Mouse (Mus musculus) spleen, adult 2 months (tissue): ENCODE data around the gene Jade3.

ENCODE experiments used
- CTCF ChIP-seq: fragments of 200-500 bp; IDR thresholded peaks from 2 replicates; pipeline ENCODE4 v1.5.1; 2011; ENCODE audit warnings: mild to moderate bottlenecking, inconsistent platforms; ENCODE audit not compliant: insufficient read depth, insufficient read length, insufficient replicate concordance; ENCODE audit errors: extremely low read depth
- POLR2A ChIP-seq: fragments of 200-500 bp; IDR thresholded peaks from 2 replicates; pipeline ENCODE4 v1.6.1; 2011; ENCODE audit warnings: low read depth, low read length, inconsistent platforms

DNA sequence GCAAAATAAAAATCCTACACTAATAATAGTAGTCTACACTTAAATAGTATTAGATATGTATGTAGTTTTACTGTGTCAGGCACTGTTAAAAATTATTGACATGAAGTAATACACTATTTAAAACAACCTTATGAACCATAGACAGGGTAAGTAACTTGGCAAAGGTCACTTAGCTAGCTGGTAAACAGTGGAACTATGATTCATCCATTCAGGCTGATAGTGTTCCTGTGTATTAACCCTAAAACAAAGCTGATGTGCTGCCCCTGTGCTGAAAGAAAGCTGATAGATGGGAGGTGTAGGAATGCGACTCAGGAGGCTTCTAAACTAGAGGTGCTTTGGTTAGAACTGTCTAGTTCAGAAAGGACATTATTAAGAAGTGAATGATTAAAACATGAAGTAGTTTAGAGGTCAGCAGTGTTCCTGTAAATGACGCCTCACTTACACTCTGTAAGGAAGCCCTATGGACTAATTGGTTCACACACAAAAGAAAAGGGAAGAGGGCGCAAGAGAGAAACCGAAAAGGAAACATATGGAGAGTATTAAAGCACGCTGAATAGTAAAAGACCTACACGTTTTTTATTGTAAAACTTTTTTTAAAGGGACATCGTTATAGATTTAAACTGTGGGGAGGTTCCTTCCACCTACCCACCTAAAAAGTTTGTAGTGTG lies 46.0 kb upstream of the Jade3 start:
- TF ChIP-seq POLR2A (no peak), CTCF (no peak)
